Mouse (Mus musculus): ENCODE measurements at regions not wholly inside any gene's neighbourhood (a gene's known extent, or its start where the extent isn't known, plus 50 kb on each side); places are given as distances from the start of the nearest gene placed in this dataset.

DNA sequence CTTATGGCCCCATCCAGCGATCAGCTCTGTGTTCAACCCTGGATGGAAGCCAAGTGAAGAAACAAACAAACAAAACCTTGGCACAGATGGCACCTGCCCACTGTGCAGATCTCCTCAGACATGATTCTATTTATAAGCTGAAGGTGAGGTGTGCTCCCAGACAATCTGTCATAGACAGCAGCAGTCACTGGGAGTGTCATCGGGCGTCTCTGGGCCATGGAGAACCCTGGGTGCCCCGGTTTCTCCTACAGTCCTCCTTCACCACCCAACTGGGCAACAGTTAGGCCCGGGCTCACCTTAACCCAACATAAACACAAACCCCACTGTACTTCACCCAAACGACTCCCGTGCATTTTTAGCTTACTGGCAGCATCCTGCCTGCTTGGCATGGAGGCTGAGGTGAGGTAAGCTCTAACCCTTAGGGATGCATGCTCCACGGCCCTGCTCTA, 160.6 kb upstream of the Irf2bp2 start:
- Histone ChIP-seq H3K4me1 (ENCODE audit: control insufficient read depth, insufficient read depth, low read length) (peaks cover 57% of the 10 kb centered on the region), H3K27ac (ENCODE audit: insufficient read depth, low read depth, low read length) (no peak overlapping the region), H3K4me3 (ENCODE audit: insufficient read depth, low read length) (no peak overlapping the region)
- no peak for TF ChIP-seq POLR2A (IDR thresholded peaks at IDR 0.05; ENCODE audit: borderline replicate concordance, low read depth, low read length)
- no peak for TF ChIP-seq CTCF (IDR thresholded peaks at IDR 0.05; ENCODE audit: low read depth, low read length)

GRCm38 (mm10) chr8:126753059-126753855, 159.5 kb upstream of the Irf2bp2 start:
- Histone ChIP-seq H3K27ac (ENCODE audit: insufficient read depth, low read depth, low read length) (no peak overlapping the region), H3K4me3 (ENCODE audit: insufficient read depth, low read length) (no peak overlapping the region), H3K4me1 (ENCODE audit: control insufficient read depth, insufficient read depth, low read length) (peaks cover 46% of the 10 kb centered on the region)
- TF ChIP-seq POLR2A (IDR thresholded peaks at IDR 0.05; ENCODE audit: borderline replicate concordance, low read depth, low read length) (no peak), CTCF (IDR thresholded peaks at IDR 0.05; ENCODE audit: low read depth, low read length) (no peak)

DNA sequence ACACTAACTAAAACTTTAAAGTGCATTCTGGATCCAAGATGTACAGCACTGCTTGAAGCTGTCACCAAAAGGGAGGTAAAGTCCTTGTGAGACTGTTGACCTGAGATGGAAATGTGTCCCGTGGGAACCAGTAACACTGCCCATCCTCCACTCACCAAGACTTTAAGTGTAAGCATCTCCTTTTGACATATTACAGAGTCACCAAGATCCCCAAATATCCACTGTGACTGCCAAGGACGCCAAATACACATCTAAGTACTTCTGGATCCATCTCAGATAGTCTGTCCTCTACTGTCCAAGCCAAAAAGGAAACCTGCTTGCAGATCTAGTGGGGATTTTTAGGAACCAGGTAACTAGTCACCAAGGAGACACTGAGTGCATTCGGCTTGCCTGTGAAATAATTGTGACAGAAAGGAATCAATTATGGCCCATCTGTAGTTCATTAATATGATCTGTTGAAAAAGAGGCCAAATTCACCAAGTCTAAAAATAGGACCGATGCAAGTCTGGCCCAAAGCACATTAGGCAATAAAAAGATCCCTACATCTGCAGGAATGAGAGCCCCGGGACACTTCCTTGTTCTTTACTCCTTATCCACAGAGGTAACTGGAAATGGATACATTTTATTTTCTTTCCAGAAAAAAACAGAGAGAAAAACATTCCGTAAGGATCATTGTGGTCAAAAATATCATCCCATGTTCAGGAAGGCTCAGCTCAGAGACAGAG, 157.8 kb upstream of the Irf2bp2 start:
- Histone ChIP-seq H3K27ac (ENCODE audit: insufficient read depth, low read depth, low read length) (peak overlapping the region; percentile 17), H3K4me1 (ENCODE audit: control insufficient read depth, insufficient read depth, low read length) (peaks cover 41% of the 10 kb centered on the region), H3K4me3 (ENCODE audit: insufficient read depth, low read length) (no peak overlapping the region)
- TF ChIP-seq CTCF (IDR thresholded peaks at IDR 0.05; ENCODE audit: low read depth, low read length) (no peak), POLR2A (IDR thresholded peaks at IDR 0.05; ENCODE audit: borderline replicate concordance, low read depth, low read length) (no peak)

GRCm38 (mm10) chr8:126745992-126746775, 152.4 kb upstream of the Irf2bp2 start:
- TF ChIP-seq CTCF (IDR thresholded peaks at IDR 0.05; ENCODE audit: low read depth, low read length) (no peak), POLR2A (IDR thresholded peaks at IDR 0.05; ENCODE audit: borderline replicate concordance, low read depth, low read length) (no peak)
- H3K4me3 ChIP-seq (ENCODE audit: insufficient read depth, low read length) = no peak overlapping the region
- no peak overlapping the region for H3K27ac ChIP-seq (ENCODE audit: insufficient read depth, low read depth, low read length)
- peaks cover 10% of the 10 kb centered on the region for H3K4me1 ChIP-seq (ENCODE audit: control insufficient read depth, insufficient read depth, low read length)

DNA sequence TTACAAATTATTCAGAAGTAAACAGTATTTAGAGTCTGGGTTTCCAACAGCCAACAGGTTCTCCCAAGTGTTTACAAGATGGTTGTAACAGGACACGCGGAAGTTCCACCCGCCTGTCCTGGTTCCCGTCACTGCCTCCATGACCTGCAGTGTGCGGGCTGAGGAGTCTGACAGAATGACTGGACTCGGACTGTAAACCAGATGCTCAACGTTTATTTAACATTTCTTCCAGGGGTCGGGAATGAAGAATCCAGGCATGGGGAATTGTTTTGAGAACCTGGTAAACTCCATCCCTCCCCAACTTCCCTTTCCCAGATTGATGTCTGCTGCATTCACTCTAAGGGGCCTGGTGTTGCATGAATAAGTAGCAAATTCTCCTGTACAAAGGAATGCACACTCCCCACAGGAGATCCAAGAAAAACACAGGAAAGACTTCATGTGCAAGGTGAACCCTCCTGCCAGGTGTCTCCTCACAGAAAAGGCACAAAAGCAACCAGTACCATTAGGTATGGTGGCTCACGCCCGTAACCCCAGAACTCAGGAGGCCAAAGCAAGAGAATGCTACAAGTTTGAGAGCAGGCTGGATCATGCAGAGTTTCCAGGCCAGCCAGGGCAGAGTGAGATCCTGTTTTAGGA, 151.1 kb upstream of the Irf2bp2 start:
- no peak for TF ChIP-seq CTCF (IDR thresholded peaks at IDR 0.05; ENCODE audit: low read depth, low read length)
- TF ChIP-seq POLR2A (IDR thresholded peaks at IDR 0.05; ENCODE audit: borderline replicate concordance, low read depth, low read length) = no peak
- Histone ChIP-seq H3K27ac (ENCODE audit: insufficient read depth, low read depth, low read length) (no peak overlapping the region), H3K4me3 (ENCODE audit: insufficient read depth, low read length) (no peak overlapping the region), H3K4me1 (ENCODE audit: control insufficient read depth, insufficient read depth, low read length) (peaks cover 4% of the 10 kb centered on the region; the same call in 1 of the 2 replicates)

- Histone ChIP-seq H3K4me3 (ENCODE audit: insufficient read depth, low read length) (no peak overlapping the region), H3K27ac (ENCODE audit: insufficient read depth, low read depth, low read length) (no peak overlapping the region), H3K4me1 (ENCODE audit: control insufficient read depth, insufficient read depth, low read length) (peaks cover 4% of the 10 kb centered on the region; the same call in 1 of the 2 replicates)
- TF ChIP-seq POLR2A (IDR thresholded peaks at IDR 0.05; ENCODE audit: borderline replicate concordance, low read depth, low read length) (no peak), CTCF (IDR thresholded peaks at IDR 0.05; ENCODE audit: low read depth, low read length) (no peak)
Measured at GRCm38 (mm10) chr8:126743296-126743695, 149.5 kb upstream of the Irf2bp2 start.

DNA sequence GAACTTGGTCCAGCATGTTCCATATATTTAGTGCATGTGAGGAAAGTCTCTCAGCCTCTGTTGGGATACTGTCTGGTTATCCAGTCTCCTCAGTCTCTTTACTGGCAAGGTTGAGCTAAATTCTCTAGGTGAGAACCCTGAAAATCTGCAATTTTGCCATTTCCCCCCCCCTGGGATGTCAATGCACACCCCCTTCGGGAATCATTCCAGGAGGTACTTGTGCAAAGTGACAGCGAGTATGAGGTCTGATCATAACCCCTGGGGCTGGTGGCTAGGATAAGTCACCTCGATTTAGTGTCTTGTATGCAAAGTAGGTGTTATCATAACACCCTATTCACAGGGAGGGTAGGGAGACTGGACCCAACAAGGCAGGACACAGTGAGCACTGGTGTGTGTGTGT, 148.3 kb upstream of the Irf2bp2 start:
- Histone ChIP-seq H3K27ac (ENCODE audit: insufficient read depth, low read depth, low read length) (no peak overlapping the region), H3K4me3 (ENCODE audit: insufficient read depth, low read length) (no peak overlapping the region), H3K4me1 (ENCODE audit: control insufficient read depth, insufficient read depth, low read length) (no peaks in the 10 kb centered on the region)
- TF ChIP-seq POLR2A (IDR thresholded peaks at IDR 0.05; ENCODE audit: borderline replicate concordance, low read depth, low read length) (no peak), CTCF (IDR thresholded peaks at IDR 0.05; ENCODE audit: low read depth, low read length) (no peak)

- TF ChIP-seq POLR2A (IDR thresholded peaks at IDR 0.05; ENCODE audit: borderline replicate concordance, low read depth, low read length) (no peak), CTCF (IDR thresholded peaks at IDR 0.05; ENCODE audit: low read depth, low read length) (no peak)
- H3K4me3 ChIP-seq (ENCODE audit: insufficient read depth, low read length) = no peak overlapping the region
- H3K4me1 ChIP-seq (ENCODE audit: control insufficient read depth, insufficient read depth, low read length) = no peaks in the 10 kb centered on the region
- H3K27ac ChIP-seq (ENCODE audit: insufficient read depth, low read depth, low read length) = no peak overlapping the region
Measured at GRCm38 (mm10) chr8:126741031-126741430, 147.2 kb upstream of the Irf2bp2 start.

DNA sequence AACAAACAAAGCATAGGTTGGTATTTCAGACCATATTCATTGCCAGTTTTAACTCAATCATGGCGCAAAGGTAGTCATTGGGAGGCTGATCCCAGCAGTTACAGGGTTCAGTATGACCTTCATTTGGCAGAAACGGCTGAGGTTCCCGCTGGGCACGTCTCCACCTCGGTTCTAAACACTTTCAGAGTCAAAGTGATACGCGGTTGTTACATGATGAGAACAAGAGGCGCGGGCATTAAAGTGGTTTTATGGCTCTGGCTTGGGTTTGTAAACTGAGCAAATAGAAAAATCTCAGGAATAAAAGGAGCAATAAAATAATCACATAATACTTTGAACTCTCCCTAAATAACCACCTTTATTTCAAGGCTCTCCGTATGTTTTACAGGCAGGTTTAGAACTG, 146.0 kb upstream of the Irf2bp2 start:
- no peak overlapping the region for H3K4me3 ChIP-seq (ENCODE audit: insufficient read depth, low read length)
- H3K27ac ChIP-seq (ENCODE audit: insufficient read depth, low read depth, low read length) = no peak overlapping the region
- TF ChIP-seq POLR2A (IDR thresholded peaks at IDR 0.05; ENCODE audit: borderline replicate concordance, low read depth, low read length) = no peak
- TF ChIP-seq CTCF (IDR thresholded peaks at IDR 0.05; ENCODE audit: low read depth, low read length) = no peak
- no peaks in the 10 kb centered on the region for H3K4me1 ChIP-seq (ENCODE audit: control insufficient read depth, insufficient read depth, low read length)

All from bone marrow macrophage, adult 2 months (primary cell).